Mouse (Mus musculus) limb, embryonic 11.5 days (tissue): ENCODE data around the gene Ier2. TPM values are rescaled to one million over a fixed set of nuclear protein-coding genes. Genes with fewer than 3 reads are reported as not detected.
A peak's percentile ranks its signal among the peaks of the same experiment; 100 is the strongest.

ENCODE experiments used
- ATAC-seq: fragments of 200-750 bp; cut with Nextera tagmentation; 2 replicates; pipeline ENCODE4 v1.8.0; 2017; ENCODE audit warnings: low read depth; ENCODE audit not compliant: insufficient number of reproducible peaks, low FRiP score, low TSS enrichment
- DNase-seq: peaks from one replicate; pipeline ENCODE4 v3.0.0-alpha.2; 2015; ENCODE audit warnings: low spot score
- H3K27ac ChIP-seq: fragments of 300-500 bp; sonication (generic); replicated peaks from 2 replicates; pipeline ENCODE4 v1.5.1; 2014; ENCODE audit warnings: low read depth, mild to moderate bottlenecking, low read length
- H3K27me3 ChIP-seq: fragments of 300-500 bp; sonication (generic); 2 replicates; pipeline ENCODE4 v1.6.1; 2014; ENCODE audit warnings: mild to moderate bottlenecking, low read length, mixed read lengths; ENCODE audit not compliant: control insufficient read depth, insufficient read depth
- H3K36me3 ChIP-seq: fragments of 300-500 bp; sonication (generic); 2 replicates; pipeline ENCODE4 v1.6.1; 2014; ENCODE audit warnings: mild to moderate bottlenecking, low read length, moderate library complexity, mixed read lengths; ENCODE audit not compliant: control insufficient read depth, insufficient read depth
- H3K4me1 ChIP-seq: fragments of 300-500 bp; sonication (generic); 2 replicates; pipeline ENCODE4 v1.6.1; 2014; ENCODE audit warnings: low read length, mixed read lengths; ENCODE audit not compliant: control insufficient read depth, insufficient read depth
- H3K4me2 ChIP-seq: fragments of 300-500 bp; sonication (generic); 2 replicates; pipeline ENCODE4 v1.6.1; 2014; ENCODE audit warnings: low read depth, mild to moderate bottlenecking, moderate library complexity; ENCODE audit not compliant: severe bottlenecking
- H3K4me3 ChIP-seq: fragments of 300-500 bp; sonication (generic); 2 replicates; pipeline ENCODE4 v1.5.1; 2014; ENCODE audit warnings: low read depth, low read length
- H3K9ac ChIP-seq: fragments of 300-500 bp; sonication (generic); 2 replicates; pipeline ENCODE4 v1.6.1; 2014; ENCODE audit warnings: mild to moderate bottlenecking, low read length
- H3K9me3 ChIP-seq: fragments of 300-500 bp; sonication (generic); 2 replicates; pipeline ENCODE4 v1.6.1; 2016; ENCODE audit warnings: low read length; ENCODE audit not compliant: control insufficient read depth
- WGBS: fragments of 180-500 bp; shearing (Covaris S2); extraction: QIAGEN DNeasy Blood & Tissue Kit; methylation state at CpG from one replicate; pipeline ENCODE4 v1.1.7; 2014; 5-methylcytosine and 5-hydroxymethylcytosine counted together
- polyA plus RNA-seq: library from polyadenylated mRNA; unstranded; fragments of >200 nt; fragmentation: Nextera tagmentation; extraction: Ambion mirVana; gene quantifications from 2 replicates; pipeline ENCODE4 v1.2.1, GENCODE M21; 2014

The Ier2 gene
- polyA plus RNA-seq, 1 experiment from 2014 or later = 149 TPM

GRCm38 (mm10) chr8:84689091-84689915 lies 26.7 kb upstream of the Ier2 start:
- peaks cover 3% of the 10 kb centered on the region; the same call in 1 of the 2 replicates for H3K36me3 ChIP-seq
- no peaks in the 10 kb centered on the region for H3K9me3 ChIP-seq
- ATAC-seq = peak; percentile 84
- peak overlapping the region; percentile 45; the same call in 1 of the 2 replicates for H3K27ac ChIP-seq
- WGBS = under 1% methylated on average over 47 of the region's 47 CpGs
- peak overlapping the region; percentile 91 for H3K4me3 ChIP-seq
- no peaks in the 10 kb centered on the region for H3K27me3 ChIP-seq
- H3K4me1 ChIP-seq = peaks cover 20% of the 10 kb centered on the region
- peak overlapping the region; percentile 79 for H3K4me2 ChIP-seq
- peak overlapping the region; percentile 77 for H3K9ac ChIP-seq
- DNase-seq = peak; percentile 90

- ATAC-seq = peak; percentile 76
- DNase-seq = peak; percentile 89
- H3K4me3 ChIP-seq = peak within 1 kb of the TSS; percentile 100
- H3K9me3 ChIP-seq = no peaks in the 10 kb centered on the region
- H3K4me2 ChIP-seq = peak within 1 kb of the TSS; percentile 92
- H3K9ac ChIP-seq = peak within 1 kb of the TSS; percentile 100
- H3K27ac ChIP-seq = peak within 1 kb of the TSS; percentile 98
- H3K27me3 ChIP-seq = no peaks in the 10 kb centered on the region
- WGBS = under 1% methylated on average over 34 of the region's 37 CpGs
- H3K4me1 ChIP-seq = peaks cover 23% of the 10 kb centered on the region
- H3K36me3 ChIP-seq = peaks cover 12% of the 10 kb centered on the region; the same call in 1 of the 2 replicates
Observed at GRCm38 (mm10) chr8:84687705-84688100, 25.1 kb upstream of the Ier2 start, which contains the start of gene Nacc1. TSS of gene Nacc1 (minus strand) at chr8:84687862.

GRCm38 (mm10) chr8:84687003-84687704 lies 24.5 kb upstream of the Ier2 start:
- H3K9ac ChIP-seq = peak overlapping the region; percentile 100
- WGBS = under 1% methylated on average over 44 of the region's 62 CpGs
- H3K4me1 ChIP-seq = peaks cover 23% of the 10 kb centered on the region
- H3K4me2 ChIP-seq = peak overlapping the region; percentile 92
- no peaks in the 10 kb centered on the region for H3K9me3 ChIP-seq
- H3K4me3 ChIP-seq = peak overlapping the region; percentile 100
- H3K27ac ChIP-seq = peak overlapping the region; percentile 98
- peaks cover 14% of the 10 kb centered on the region; the same call in 1 of the 2 replicates for H3K36me3 ChIP-seq
- no peaks in the 10 kb centered on the region for H3K27me3 ChIP-seq
- ATAC-seq (peak; percentile 71), DNase-seq (peak; percentile 79)

GRCm38 (mm10) chr8:84686191-84687002 lies 23.7 kb upstream of the Ier2 start, which contains the start of gene Trmt1:
TSS of gene Trmt1 (plus strand) at chr8:84686307.
- WGBS = 11% methylated on average over 19 of the region's 20 CpGs
- no peaks in the 10 kb centered on the region for H3K27me3 ChIP-seq
- peak within 1 kb of the TSS; percentile 92 for H3K4me2 ChIP-seq
- peak within 1 kb of the TSS; percentile 98 for H3K27ac ChIP-seq
- ATAC-seq (peak; percentile 29; the same call in 1 of the 2 replicates), DNase-seq (peak; percentile 49)
- H3K4me1 ChIP-seq = peaks cover 23% of the 10 kb centered on the region
- H3K4me3 ChIP-seq = peak within 1 kb of the TSS; percentile 100
- peak within 1 kb of the TSS; percentile 100 for H3K9ac ChIP-seq
- peaks cover 15% of the 10 kb centered on the region; the same call in 1 of the 2 replicates for H3K36me3 ChIP-seq
- no peaks in the 10 kb centered on the region for H3K9me3 ChIP-seq

GRCm38 (mm10) chr8:84684537-84684936 lies 21.9 kb upstream of the Ier2 start:
- H3K9me3 ChIP-seq = no peaks in the 10 kb centered on the region
- DNase-seq (no peak), ATAC-seq (no peak)
- WGBS = 73% methylated on average over 3 of the region's 3 CpGs
- no peak overlapping the region for H3K4me3 ChIP-seq
- no peak overlapping the region for H3K27ac ChIP-seq
- no peaks in the 10 kb centered on the region for H3K27me3 ChIP-seq
- H3K36me3 ChIP-seq = peaks cover 12% of the 10 kb centered on the region; the same call in 1 of the 2 replicates
- no peak overlapping the region for H3K9ac ChIP-seq
- peaks cover 14% of the 10 kb centered on the region for H3K4me1 ChIP-seq
- no peak overlapping the region for H3K4me2 ChIP-seq

GRCm38 (mm10) chr8:84682257-84682656 lies 19.6 kb upstream of the Ier2 start:
- Histone ChIP-seq H3K4me3 (no peak overlapping the region), H3K27me3 (no peaks in the 10 kb centered on the region), H3K9ac (peak overlapping the region; percentile 14; the same call in 1 of the 2 replicates), H3K9me3 (no peaks in the 10 kb centered on the region), H3K4me1 (peaks cover 14% of the 10 kb centered on the region), H3K27ac (no peak overlapping the region), H3K4me2 (no peak overlapping the region), H3K36me3 (peaks cover 13% of the 10 kb centered on the region; the same call in 1 of the 2 replicates)
- DNase-seq (no peak), ATAC-seq (no peak)
- 89% methylated on average over 2 of the region's 2 CpGs for WGBS

GRCm38 (mm10) chr8:84681476-84681875 lies 18.8 kb upstream of the Ier2 start:
- Histone ChIP-seq H3K4me1 (peaks cover 13% of the 10 kb centered on the region), H3K9me3 (no peaks in the 10 kb centered on the region), H3K27ac (no peak overlapping the region), H3K4me3 (no peak overlapping the region), H3K36me3 (peaks cover 14% of the 10 kb centered on the region; the same call in 1 of the 2 replicates), H3K4me2 (no peak overlapping the region), H3K27me3 (no peaks in the 10 kb centered on the region), H3K9ac (no peak overlapping the region)
- 90% methylated on average over 2 of the region's 2 CpGs for WGBS
- no peak for ATAC-seq
- DNase-seq = no peak
